Mouse (Mus musculus) c-Kit-positive CD71-positive TER-119-positive erythroid progenitor cells, embryonic 14.5 days (primary cell): ENCODE measurements around the gene Lhx9.

Experiments
- DNase-seq: peaks from one replicate; pipeline ENCODE4 v3.0.0-alpha.2; 2013; ENCODE audit warnings: low spot score

Gene Lhx9

DNA sequence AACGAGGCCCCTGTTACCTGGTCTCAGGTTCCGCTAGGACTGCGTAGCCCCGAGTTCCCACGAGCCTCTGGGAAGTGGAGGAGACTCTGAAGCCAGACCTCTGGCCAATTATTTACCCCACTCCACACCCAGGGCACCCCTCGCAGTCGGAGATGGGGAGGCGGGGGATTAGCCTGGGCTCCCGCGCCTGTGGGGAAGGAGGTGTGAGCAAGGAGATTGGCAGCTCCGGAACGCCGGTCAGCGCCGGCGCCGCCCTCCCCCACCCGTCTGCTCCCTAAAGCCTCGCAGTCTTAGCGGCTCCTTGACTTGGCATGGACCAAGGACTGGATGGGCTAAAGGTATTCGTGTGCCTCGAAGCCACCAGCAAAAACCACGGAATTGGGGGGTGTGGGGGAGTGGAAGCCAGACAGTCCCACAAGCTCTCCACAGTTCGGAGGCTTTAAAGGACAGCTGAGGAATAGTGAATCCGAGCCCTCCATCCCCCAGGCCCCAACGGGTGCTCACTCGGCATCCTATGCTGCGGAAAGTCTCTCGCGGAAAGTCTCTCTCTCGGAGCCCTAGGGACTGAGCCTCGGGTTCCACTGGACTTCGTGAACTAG is at the start of gene Lhx9:
Lhx9 (minus strand) TSS at position 67 of the 599 bp plus-strand sequence.
- no peak for DNase-seq

DNA sequence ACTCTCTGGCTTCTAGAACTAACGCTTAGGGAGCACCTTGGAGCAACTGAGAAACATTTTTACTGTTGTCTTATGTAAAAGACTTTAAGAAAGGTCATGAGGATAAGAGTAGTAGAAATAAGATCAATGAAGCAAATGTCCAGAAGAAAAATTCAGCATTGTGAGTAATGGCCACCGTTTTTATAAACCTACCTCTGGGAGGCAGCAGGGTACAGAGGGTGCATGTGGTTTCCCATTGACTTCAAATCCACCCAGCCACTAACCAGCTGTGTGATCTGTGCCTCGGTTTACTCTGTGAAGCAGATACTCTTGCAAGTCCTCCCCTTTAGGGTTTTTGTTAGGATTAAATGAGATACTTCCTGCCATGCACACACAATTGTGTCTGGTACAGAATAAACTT is 47.7 kb upstream of the Lhx9 start:
- no peak for DNase-seq

DNA sequence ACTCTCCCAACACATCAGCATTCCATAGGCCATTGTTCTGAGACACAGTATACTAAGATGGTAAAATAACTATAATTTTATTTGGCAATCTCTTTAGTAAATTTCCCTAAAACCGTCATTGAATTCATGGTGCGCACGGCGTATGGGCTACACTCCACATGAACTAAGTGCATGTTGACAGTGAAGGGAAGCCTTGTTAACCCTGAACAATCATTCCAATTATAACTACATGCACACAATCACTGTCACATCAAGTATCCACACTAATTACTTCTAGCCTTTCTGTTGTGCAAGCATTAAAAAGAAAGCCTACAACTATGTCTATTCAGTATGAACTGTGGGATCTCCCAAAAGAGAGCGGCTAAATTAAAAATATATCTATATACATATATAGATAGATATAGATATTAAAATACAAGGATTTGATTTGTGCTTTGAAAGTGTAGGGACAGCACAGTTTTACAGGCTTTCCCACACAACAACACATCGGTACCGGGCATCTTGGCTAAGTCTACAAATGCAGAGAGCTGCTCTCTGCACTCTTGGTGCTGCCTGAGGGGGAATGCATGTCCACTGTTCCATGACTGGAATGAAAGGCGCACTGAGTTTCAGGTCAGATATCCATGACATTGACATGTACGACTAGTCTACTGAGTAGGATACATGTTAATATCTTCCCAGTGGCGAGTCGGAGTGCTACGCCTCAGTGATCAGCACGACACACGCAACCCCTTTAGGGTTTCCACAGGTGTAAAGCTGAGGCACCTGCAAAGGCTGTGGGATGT is 29.3 kb upstream of the Lhx9 start:
- no peak for DNase-seq

DNA sequence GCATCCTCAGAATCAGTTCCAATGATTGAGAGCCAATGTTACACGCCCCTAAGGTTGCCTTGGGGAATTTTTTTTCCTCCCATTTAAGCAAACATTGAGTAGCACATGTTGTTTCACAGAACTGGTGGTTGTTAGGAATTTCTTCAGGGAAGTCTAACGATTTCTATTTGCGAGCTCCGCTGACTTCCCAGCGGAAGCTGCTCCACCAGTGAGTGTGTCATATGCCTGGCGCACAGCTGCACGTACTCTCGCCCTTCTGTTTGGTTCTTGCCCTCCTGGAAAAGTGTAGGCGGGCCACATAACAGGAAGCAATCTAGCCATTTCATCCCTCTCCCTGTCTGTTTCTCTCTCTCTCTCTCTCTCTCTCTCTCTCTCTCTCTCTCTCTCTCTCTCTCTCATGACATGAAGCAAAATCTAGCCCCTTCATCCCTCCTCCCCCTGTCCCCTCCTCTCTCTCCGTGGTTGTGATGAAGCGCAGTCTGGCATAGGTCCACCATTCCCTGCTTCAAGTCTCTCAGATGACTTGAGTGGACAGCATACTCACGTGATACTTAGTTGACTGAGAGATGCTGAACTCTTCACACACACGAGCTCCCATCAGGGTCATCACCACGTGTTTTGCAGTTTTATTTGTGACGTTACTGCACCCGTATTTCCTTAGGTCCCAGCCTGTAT is 28.1 kb upstream of the Lhx9 start:
- no peak for DNase-seq

GRCm38 (mm10) chr1:138856101-138856950 is 7.9 kb upstream of the Lhx9 start, which contains the start of gene 2310009B15Rik:
Gene 2310009B15Rik, minus strand, starts transcription at chr1:138856852.
- peak; percentile 72 for DNase-seq

DNA sequence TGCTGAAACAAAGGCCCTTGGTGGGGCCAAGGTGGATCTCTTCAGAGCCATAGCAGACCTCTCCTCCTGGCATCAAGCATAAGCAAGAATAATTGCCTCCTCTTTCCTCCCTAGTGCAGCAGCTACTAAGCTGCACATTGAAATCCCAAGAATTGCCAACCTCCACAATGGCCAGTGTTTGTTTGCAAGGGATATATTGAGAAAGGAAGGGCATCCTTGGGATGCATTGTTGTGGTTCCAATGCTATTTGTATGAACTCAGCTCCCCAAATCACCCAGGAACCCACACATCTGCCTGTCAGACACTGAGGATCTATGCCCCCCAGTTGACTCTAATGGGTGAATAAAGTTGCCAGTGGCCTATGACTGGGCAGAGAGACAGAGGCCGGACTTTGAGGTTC is 2.4 kb upstream of the Lhx9 start:
- DNase-seq = no peak

DNA sequence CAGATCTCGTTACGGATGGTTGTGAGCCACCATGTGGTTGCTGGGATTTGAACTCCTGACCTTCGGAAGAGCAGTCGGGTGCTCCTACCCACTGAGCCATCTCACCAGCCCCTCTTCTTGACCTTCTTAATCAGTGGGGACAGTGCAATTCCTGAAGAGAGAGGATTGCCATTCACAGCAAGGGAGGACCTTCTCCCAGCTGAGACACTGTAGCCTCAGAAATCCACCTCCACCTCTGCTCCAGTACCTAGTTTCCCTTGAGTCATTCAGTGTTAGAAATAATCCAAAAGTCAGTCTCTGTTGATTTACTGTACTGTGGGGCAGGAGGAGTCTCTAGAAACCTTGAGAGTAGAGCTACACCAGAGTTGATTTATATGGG is 1.8 kb upstream of the Lhx9 start:
- no peak for DNase-seq

DNA sequence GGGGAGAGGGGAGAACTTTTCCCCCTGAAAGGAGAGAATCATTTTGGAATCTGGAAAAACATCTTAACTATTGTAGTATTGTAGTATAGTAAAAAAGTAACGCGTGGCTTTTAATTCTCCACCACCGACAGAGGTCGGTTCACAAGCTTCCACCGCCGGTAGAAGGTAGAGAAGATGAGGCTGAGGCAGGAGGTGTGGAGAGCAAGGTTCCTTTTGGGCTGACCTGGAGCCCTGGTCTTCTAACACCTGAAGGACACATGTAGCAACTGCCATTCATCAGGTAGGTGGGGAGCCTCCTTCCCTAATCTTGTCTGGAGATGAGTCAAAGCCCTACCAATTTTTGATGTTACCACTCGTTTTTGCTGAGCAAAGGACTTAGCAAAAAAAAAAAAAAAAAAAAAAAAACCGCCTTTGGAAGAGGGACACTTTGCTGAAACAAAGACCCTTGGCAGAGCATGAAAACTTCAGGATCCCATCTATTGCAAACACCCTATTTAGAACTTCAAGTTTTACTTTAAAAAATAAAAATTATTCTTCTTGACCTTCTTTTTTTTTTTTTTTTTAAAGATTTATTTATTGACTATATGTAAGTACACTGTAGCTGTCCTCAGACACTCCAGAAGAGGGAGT is 1.3 kb upstream of the Lhx9 start:
- DNase-seq = no peak

DNA sequence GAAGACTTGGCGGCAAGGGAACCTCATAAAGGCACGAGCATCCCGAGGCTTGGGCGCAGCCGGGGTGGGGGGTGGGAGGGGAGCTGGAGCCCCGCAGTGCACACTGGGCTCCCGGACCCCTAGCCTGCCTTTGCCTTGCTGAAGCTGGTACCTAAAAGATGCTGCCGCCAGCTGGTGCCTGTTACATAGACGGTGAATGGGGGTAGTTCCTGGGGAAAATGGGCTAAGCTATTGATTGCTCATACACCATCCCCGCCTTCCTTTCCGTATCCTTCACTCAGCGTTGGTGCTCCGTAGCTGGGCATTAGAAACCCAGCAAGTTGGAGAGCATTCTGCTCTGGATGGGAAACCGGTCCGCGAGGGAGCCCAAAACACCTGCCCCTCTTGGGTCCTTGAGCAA is 351 bp downstream of the Lhx9 start:
- no peak for DNase-seq

DNA sequence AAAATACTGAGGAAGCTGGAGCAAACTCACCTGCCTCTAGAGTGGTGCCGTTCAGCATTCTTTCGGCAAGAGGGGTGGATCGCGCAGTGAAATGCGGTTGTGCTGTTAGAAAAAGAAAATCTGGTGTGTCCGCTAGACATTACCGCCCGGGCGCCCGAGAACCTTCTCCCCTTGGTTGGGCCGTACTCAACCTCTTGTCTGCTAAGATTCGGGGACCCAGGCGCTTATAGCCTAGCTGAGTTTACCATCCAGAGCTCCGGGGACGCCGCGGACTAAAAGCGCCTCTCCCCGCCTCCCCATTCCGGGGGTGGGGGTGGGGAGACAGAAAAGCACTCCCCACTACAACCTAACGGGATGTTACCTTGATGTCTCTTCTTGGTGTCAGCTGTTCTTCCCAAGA is 1.2 kb downstream of the Lhx9 start:
- DNase-seq = no peak

DNA sequence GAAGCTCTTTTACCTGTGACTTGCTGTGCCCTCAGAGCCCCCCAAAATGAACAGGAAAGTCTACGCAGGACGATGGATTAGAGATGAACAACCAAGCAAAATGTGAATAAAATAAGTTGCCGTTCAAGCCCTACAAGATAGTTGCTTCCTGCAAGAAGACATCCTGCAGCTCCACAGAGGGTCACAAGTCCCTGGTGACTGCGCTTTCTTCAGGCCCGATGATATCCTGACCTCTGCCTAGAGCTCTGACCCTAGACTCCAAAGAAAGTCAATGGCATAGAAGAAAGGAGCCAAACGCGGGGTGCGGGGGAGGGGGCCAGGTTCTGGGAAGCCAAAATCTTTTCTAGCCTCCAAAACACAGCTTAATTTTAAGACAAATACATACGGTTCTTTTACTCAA is 1.8 kb downstream of the Lhx9 start:
- DNase-seq = no peak

DNA sequence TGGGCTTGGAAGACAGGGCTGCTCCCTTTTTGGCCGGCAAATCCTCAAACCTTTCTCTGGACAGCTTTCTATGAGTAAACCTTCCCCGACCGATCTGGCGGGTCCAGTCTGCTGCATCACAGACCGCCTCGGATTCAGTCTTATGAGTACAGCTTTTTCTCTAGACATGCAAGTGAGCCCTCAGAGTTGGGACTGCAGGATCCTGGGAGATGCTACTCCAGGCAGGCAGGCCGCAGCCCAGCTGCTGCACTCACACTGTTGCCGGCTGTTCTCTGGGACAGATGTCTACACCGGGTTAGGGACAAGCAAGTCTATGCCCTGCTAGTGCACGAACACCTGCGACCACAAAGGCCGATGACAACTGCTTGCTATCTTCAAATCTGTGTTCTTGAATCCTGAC is 2.2 kb downstream of the Lhx9 start:
- no peak for DNase-seq

- no peak for DNase-seq
These were observed 2.9 kb downstream of the Lhx9 start for GRCm38 (mm10) chr1:138845481-138845880.

- no peak for DNase-seq
These were observed 4.2 kb downstream of the Lhx9 start for GRCm38 (mm10) chr1:138844166-138844565.

GRCm38 (mm10) chr1:138843361-138844091 is 4.9 kb downstream of the Lhx9 start:
- DNase-seq = no peak

- no peak for DNase-seq
These were observed 5.6 kb downstream of the Lhx9 start for GRCm38 (mm10) chr1:138842756-138843155.

GRCm38 (mm10) chr1:138842315-138842714 is 6.1 kb downstream of the Lhx9 start:
- DNase-seq = no peak

DNA sequence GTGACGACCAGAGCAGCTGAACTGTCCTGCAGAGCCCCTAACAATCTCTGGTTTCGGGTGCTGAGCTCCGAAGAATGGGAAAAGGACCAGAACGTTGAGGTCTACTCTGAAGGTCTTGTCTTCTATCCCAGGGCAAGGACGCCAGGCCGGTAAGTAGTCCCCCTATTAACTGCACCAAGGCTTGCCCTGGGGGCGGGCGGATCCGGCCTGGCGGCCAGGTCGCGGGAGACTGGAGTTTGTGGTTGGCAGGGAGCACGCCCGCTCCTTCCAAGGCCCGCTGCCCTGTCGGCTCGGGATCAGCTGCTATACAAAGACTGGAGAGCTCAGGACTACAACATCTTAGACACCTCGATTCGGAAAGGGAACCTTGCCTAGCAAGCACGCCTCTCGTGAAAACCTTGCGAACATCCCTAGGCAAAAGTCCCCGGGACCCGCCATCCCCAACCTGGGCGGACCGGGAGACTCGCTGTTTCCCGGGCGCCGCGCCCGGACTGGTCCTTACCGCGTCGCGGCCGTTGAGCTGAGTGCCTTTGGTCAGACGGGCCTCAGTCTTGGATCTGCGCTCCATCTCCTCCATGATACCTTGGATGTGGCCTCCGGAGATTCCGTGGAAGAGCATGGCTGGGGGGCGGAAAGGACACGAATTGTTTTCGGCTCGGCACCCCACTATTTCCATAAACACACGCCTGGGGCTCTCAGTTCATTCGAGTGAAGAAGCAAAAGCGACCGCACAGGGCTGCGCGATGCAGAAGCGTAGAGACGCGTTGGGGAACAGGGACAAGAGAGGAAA is 6.9 kb downstream of the Lhx9 start:
- no peak for DNase-seq

DNA sequence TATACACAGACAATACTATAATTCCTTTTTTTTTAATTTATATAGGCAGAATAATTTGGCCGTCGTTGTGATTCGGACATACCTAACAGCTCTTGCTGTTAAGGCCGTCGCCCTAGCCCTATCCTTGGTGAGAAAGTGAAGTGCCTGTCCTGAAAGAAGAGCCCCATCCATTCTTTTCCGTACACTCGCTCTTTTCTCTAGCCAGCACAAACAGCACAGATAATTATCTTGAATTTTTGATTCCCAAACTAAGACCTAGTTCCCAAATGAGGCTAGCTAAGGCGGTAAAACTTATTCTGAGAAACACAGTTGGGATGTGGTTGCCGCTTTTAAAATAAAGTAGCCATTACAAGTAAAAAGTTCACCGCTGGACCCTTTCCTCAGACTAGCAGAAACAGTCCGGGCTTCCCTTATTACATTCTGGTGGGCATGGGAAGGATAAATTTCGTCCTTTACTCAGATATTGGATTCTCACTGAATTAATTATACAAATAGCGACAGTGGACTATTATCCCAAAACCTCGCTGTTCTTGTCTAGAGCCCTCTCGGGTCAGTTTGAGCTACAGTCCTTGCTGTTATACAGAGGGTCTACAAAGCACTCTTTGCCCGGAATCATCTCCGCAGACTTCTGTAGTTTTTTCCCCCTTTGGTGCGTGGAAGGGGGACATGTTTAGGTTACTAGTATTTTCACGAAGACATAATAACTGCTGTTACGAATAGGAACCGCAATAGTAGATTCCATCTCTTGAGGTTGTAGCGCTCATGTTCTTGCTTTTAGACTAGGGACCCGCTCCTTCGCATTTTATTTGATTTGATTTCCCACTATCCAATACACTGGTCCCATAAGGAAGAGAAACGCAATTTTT is 7.7 kb downstream of the Lhx9 start:
- no peak for DNase-seq
